Mouse (Mus musculus) kidney, adult 2 months (tissue): ENCODE data around the gene Ncdn. TPM values are rescaled to one million over a fixed set of nuclear protein-coding genes. Genes with fewer than 3 reads are reported as not detected.

Experiments
- DNase-seq: peaks from one replicate; pipeline ENCODE4 v3.0.0; 2021
- H3K27ac ChIP-seq: fragments of 200-500 bp; 2 replicates; pipeline ENCODE4 v1.5.1; 2012; ENCODE audit warnings: low read depth, low read length, control low read depth, inconsistent platforms; ENCODE audit not compliant: insufficient read depth
- H3K27me3 ChIP-seq: fragments of 200-500 bp; replicated peaks from 2 replicates; pipeline ENCODE4 v1.6.1; 2012; ENCODE audit warnings: mild to moderate bottlenecking, moderate library complexity, low read length, inconsistent platforms; ENCODE audit not compliant: control insufficient read depth, insufficient read depth
- H3K36me3 ChIP-seq: fragments of 200-500 bp; 2 replicates; pipeline ENCODE4 v1.6.1; 2012; ENCODE audit warnings: mild to moderate bottlenecking, moderate library complexity, low read length, inconsistent platforms; ENCODE audit not compliant: control insufficient read depth, insufficient read depth
- H3K4me1 ChIP-seq: fragments of 200-500 bp; 2 replicates; pipeline ENCODE4 v1.6.1; 2011; ENCODE audit warnings: low read length; ENCODE audit not compliant: control insufficient read depth, insufficient read depth
- H3K4me3 ChIP-seq: fragments of 200-500 bp; 2 replicates; pipeline ENCODE4 v1.5.1; 2011; ENCODE audit warnings: mild to moderate bottlenecking, low read depth, low read length, control low read depth; ENCODE audit not compliant: insufficient read depth
- CTCF ChIP-seq: fragments of 200-500 bp; conservative IDR thresholded peaks from 2 replicates; pipeline ENCODE4 v1.5.1; 2011; ENCODE audit warnings: low read depth, mild to moderate bottlenecking, control low read depth, low read length, moderate library complexity, mixed read lengths; ENCODE audit not compliant: insufficient read depth, insufficient read length
- POLR2A ChIP-seq: fragments of 200-500 bp; IDR thresholded peaks from one replicate; pipeline ENCODE4 v1.6.1; 2011; ENCODE audit warnings: low read depth, low read length, control low read depth
- WGBS: fragments of 180-500 bp; shearing (Covaris S2); methylation state at CpG from one replicate; pipeline ENCODE4 v1.1.7; 2018; 5-methylcytosine and 5-hydroxymethylcytosine counted together
- polyA plus RNA-seq: library from polyadenylated mRNA; depleted of rRNA; stranded (reverse); fragments of >200 nt; gene quantifications from 2 replicates; pipeline ENCODE4 v1.2.3, GENCODE M21; 2012

The Ncdn gene
- polyA plus RNA-seq, 1 experiment, result 26.0 TPM

DNA sequence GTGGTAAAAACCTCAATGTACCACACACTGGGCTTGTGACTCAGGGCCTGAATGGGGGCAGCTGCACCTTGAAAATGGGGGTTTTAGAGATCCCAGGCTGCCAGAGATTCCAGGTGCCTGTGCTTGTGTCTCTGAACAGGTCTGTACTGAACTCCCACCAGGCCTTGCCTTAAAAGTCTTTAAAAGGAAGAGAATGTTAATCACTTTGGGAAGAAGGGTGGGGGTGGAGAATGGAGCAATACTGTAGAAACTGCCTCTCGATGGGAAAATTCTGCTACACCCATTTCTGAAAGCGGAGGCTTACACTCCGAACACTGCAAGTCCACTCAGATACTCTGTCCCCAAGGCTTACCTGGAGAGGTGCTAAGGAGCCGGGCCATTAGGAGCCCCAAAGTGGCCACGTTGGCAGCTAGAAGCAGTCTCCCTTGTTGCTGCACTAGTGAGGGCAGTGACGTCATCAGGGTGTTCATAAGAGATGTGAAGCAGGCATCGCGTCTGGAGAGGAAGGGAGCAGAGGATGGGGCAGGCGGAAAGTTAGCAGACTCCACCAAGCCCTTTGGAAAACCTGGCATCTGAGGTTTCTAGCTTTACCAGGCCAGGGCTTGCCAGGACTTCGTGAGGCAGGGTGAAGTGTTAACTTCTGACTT lies 6.9 kb downstream of the Ncdn start:
- no peak for DNase-seq
- Histone ChIP-seq H3K4me1 (no peaks in the 10 kb centered on the region), H3K27ac (no peak overlapping the region), H3K36me3 (no peaks in the 10 kb centered on the region; the same call in 1 of the 2 replicates), H3K4me3 (no peak overlapping the region), H3K27me3 (no peaks in the 10 kb centered on the region)
- WGBS, result 82% methylated on average over 10 of the region's 10 CpGs
- TF ChIP-seq CTCF, result no peak
- TF ChIP-seq POLR2A, result no peak

DNA sequence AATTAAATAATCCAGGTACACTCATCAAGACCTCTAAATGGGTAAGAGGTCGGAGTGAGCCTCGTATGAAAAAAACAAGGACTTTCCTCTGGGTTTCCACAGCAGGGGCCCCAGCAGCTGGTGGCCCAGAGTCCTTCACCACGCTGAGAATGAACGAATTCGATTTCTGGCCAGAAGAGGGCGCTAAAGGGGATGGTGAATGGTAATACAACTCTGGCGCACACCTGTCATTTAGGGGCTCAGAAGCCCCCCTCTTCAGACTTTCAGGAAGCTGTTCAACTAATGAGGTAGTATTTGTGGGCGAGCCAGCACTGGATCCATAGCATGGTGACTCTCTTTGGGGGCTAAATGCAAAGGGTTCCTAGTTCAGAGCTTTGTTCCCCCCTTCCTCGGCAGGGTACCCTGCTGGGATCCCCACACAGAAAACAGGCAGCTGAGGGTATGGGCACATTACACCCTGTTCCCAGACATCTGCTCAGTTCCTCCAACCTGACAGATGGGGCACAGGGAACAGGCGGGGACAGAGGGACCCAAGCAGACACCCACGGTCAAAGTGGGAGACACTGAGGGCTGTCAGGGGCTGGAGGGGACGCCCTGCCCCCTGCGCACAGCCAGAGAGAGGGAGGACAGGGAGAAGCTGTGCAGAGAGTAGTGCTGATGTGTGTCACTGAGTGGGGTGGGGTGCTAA lies 7.6 kb downstream of the Ncdn start:
- H3K27me3 ChIP-seq, result no peaks in the 10 kb centered on the region
- H3K36me3 ChIP-seq, result no peaks in the 10 kb centered on the region; the same call in 1 of the 2 replicates
- WGBS, result 51% methylated on average over 13 of the region's 13 CpGs
- peak; percentile 55 for TF ChIP-seq CTCF
- no peak for TF ChIP-seq POLR2A
- no peak overlapping the region for H3K4me3 ChIP-seq
- H3K4me1 ChIP-seq, result no peaks in the 10 kb centered on the region
- no peak overlapping the region for H3K27ac ChIP-seq
- DNase-seq, result peak; percentile 52

DNA sequence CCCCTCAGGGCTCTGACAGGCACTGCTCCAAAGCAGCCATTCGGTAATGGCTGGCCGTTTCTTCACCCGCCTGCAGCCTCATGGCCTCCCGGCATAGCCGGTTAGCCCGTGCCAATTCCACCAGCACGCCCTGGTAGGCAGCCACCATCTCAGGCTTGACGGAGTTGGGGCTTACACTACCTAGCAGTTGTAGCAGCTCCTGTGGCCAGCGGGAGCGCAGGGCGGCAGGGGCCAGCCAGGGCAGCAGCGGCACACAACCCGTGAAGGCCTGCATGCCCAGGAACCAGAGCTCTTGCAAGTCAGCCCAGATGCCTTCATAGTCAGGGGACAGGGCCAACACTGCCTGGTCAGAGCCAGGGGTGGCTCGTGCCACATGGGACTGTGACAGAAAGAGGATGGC lies 8.4 kb downstream of the Ncdn start:
- H3K27ac ChIP-seq, result no peak overlapping the region
- H3K4me1 ChIP-seq, result no peaks in the 10 kb centered on the region
- H3K4me3 ChIP-seq, result no peak overlapping the region
- no peaks in the 10 kb centered on the region; the same call in 1 of the 2 replicates for H3K36me3 ChIP-seq
- H3K27me3 ChIP-seq, result no peaks in the 10 kb centered on the region
- 93% methylated on average over 14 of the region's 14 CpGs for WGBS
- TF ChIP-seq CTCF (no peak), POLR2A (no peak)
- DNase-seq, result no peak

DNA sequence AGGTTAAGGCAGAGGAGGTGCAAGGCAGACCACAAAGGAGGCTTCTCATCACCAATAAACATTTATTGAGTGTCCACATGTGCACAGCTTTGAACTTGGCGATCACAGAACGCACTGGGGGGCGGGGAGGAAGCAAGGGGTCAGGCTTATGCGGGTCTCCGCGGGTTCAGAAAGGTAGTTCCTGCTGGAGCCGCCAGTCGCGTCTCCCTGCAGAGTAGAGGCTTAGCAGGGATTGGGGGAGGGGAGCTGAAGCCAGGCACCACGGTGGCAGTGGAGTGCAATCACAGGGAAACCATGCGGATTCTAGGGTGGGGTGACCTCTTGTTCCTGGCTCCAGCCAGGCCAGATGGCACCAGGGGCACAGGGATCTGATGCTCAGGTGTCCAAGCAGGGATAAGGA lies 9.5 kb downstream of the Ncdn start:
- TF ChIP-seq POLR2A (no peak), CTCF (no peak)
- no peak overlapping the region for H3K4me3 ChIP-seq
- no peak overlapping the region for H3K27ac ChIP-seq
- H3K36me3 ChIP-seq, result no peaks in the 10 kb centered on the region; the same call in 1 of the 2 replicates
- H3K27me3 ChIP-seq, result no peaks in the 10 kb centered on the region
- 60% methylated on average over 11 of the region's 11 CpGs for WGBS
- no peak for DNase-seq
- no peaks in the 10 kb centered on the region for H3K4me1 ChIP-seq

DNA sequence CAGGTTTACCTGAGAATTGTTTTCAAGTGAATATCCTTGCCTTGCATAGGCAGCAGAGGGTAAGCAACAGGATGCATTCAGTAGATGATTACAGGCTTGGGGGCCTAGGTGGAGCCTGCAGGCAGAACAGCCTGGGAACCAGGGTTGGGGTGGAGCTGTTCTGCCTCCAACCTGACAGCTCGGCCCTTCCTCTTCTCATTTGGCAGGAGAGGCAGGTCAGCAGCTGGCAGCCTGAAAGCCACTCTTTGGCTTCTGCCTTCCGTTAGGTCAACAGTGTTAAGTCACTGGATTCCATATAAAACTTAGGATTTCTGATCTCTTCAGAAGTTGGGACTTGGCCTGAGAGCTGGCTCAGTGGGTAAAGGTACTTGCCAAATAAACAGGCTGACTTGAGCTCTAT lies 10.3 kb downstream of the Ncdn start:
- no peak for TF ChIP-seq POLR2A
- no peak for TF ChIP-seq CTCF
- Histone ChIP-seq H3K4me1 (no peaks in the 10 kb centered on the region), H3K36me3 (no peaks in the 10 kb centered on the region; the same call in 1 of the 2 replicates), H3K27me3 (no peaks in the 10 kb centered on the region), H3K4me3 (no peak overlapping the region), H3K27ac (no peak overlapping the region)
- no peak for DNase-seq
- WGBS, result 56% methylated on average over 2 of the region's 2 CpGs

DNA sequence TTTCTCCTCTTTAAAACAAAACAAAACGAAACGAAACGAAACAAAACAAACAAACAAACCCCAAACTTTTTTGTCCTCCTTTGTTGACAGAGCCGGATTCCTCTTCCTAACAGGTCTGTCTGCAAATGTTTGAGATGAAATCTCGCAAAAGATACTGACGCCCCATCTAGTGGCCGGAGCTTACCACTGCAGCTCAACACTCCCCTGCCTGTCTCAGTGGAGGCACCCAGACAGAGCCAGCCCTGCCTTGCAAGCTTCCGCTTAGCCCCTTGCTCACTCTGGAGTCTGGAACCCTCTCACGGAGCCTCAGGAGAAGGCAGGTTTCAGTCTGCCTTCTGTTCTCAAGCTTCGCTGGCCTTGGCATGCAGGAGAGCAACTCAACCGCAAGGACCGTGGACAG lies 11.8 kb downstream of the Ncdn start:
- Histone ChIP-seq H3K4me3 (no peak overlapping the region), H3K27me3 (no peaks in the 10 kb centered on the region; the same call in 1 of the 2 replicates), H3K36me3 (no peaks in the 10 kb centered on the region; the same call in 1 of the 2 replicates), H3K4me1 (no peaks in the 10 kb centered on the region), H3K27ac (no peak overlapping the region)
- TF ChIP-seq POLR2A (no peak), CTCF (peak; percentile 92)
- DNase-seq, result peak; percentile 81
- WGBS, result 5% methylated on average over 12 of the region's 12 CpGs

DNA sequence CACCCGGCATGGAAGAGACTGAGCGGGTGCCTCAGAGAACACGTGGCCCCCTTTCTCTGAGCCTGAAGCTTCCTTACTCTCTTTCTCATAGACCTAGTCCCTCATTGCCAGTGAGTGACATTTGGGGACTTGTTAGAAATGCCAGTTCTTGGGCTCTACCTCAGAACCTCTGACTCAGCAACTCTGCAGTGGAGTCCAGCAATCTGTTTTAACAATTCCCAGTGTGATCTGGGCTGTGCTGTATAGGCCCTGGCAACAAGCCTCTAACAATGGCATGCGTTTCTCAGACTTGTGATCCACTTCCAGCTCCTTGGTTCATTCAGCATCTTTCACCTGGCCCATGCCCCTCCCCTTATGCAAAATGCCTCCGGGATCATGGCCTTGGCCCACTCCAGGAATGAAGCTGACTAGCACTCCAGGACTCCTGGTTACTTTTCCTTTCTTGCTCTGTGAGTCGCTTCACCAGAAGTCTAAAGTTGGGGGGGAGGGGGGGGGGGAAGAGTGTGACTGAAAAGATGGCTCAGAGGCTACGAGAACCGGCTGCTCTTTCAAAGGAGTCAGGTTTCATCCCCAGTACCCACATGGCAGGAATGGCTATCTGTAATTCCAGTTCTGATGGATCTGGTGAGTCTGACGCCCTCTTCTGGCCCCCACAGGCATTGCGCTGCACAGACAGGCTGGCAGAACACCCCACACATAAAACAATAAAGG lies 13.1 kb downstream of the Ncdn start:
- Histone ChIP-seq H3K4me3 (no peak overlapping the region), H3K4me1 (no peaks in the 10 kb centered on the region), H3K27me3 (peaks cover 3% of the 10 kb centered on the region), H3K36me3 (no peaks in the 10 kb centered on the region), H3K27ac (no peak overlapping the region)
- 31% methylated on average over 10 of the region's 10 CpGs for WGBS
- TF ChIP-seq CTCF (peak; percentile 34), POLR2A (no peak)
- no peak for DNase-seq
